Mouse (Mus musculus) bone marrow macrophage, adult 2 months (primary cell): ENCODE results near the gene Golim4.

ENCODE experiments used
- CTCF ChIP-seq: IDR thresholded peaks from 2 replicates; pipeline ENCODE4 v1.5.1; 2012; ENCODE audit warnings: low read depth, mild to moderate bottlenecking, low read length, moderate library complexity
- POLR2A ChIP-seq: IDR thresholded peaks from 2 replicates; pipeline ENCODE4 v1.6.1; 2012; ENCODE audit warnings: mild to moderate bottlenecking, low read depth, low read length, borderline replicate concordance

DNA sequence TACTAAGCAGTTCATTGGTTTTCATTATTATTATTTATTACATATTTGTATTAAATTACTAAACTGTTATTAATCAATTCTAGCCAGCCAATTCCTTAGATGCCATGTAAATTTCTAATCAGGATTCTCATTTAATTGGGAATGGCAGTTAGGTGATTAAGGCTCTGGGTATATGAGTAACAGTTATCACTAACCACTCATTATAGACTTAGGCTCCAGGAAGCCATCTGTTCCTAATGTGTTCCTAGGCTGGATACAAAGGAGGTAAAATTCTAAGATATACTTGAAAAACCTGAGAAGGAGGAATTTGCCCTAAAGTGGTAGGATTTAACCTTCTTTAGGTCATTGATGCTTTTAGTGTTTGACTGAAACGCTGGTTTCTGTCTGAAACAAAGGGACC, 14.9 kb downstream of the Golim4 start:
- TF ChIP-seq CTCF (no peak), POLR2A (no peak)
